In the genomic region with DNA sequence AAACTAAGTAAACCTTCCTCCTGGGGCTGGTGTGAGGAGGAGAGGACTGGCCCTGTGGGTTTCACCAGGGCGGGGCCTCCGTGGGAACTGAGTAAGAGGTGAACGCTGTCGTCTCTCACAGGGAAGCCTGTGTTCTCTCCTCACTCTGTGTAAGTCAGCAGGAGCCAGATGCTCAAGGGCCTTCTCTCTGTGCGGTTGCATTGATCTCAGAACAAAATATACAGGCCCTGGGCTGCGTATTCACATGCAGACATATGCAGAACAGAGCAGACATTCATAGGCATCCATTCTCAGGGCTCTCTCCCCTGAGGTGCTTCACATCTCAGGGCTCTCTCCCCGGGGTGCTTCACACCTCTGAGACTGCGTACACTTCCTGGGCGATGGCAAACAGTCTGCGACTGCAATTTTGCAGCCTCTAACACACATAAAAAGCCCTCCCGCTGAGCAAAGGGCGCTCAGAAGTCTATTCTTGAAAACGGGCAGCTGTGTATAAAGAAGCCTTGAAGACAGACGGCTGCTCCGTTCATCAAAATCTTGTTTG, we compare ENCODE assay signal across 8 mouse cellular contexts.
DNase-seq lines count a peak whose midpoint lies in the region; ATAC-seq lines count a peak whose summit lies in the region.

No protein-coding gene starts in this region.

- H3K4me1 ChIP-seq in kidney, embryonic 16.5 days (ENCODE audit: insufficient read depth, low read length) = peaks cover 5% of the 10 kb centered on the region; the same call in 1 of the 2 replicates
- no peaks in the 10 kb centered on the region for H3K4me1 ChIP-seq in intestine, embryonic 15.5 days (replicated peaks)
- peaks cover 11% of the 10 kb centered on the region; the same call in 1 of the 2 replicates for H3K4me1 ChIP-seq in stomach, embryonic 14.5 days (ENCODE audit: control insufficient read depth, insufficient read depth, low read length)

- WGBS in kidney, embryonic 16.5 days = 17% methylated on average over 15 of the region's 15 CpGs
- WGBS in intestine, embryonic 15.5 days = 14% methylated on average over 15 of the region's 15 CpGs
- WGBS in stomach, embryonic 14.5 days = 16% methylated on average over 15 of the region's 15 CpGs

- 0 out of 2 replicates have a peak overlapping the region, but pooled peaks have one; percentile 3 for H3K4me2 ChIP-seq in kidney, embryonic 16.5 days (replicated peaks; ENCODE audit: low read depth, low read length)
- H3K4me2 ChIP-seq in intestine, embryonic 15.5 days (replicated peaks) = 0 out of 2 replicates have a peak overlapping the region, but pooled peaks have one; percentile 2
- no peak overlapping the region for H3K4me2 ChIP-seq in stomach, embryonic 14.5 days (replicated peaks; ENCODE audit: low read depth, low read length)

- no peak overlapping the region for H3K4me3 ChIP-seq in kidney, embryonic 16.5 days (ENCODE audit: low read length)
- no peak overlapping the region for H3K4me3 ChIP-seq in intestine, embryonic 15.5 days (replicated peaks)
- H3K4me3 ChIP-seq in stomach, embryonic 14.5 days (ENCODE audit: low read depth, low read length) = no peak overlapping the region

- H3K27ac ChIP-seq in kidney, embryonic 16.5 days (ENCODE audit: low read length) = no peak overlapping the region
- no peak overlapping the region for H3K27ac ChIP-seq in intestine, embryonic 15.5 days
- H3K27ac ChIP-seq in stomach, embryonic 14.5 days (ENCODE audit: low read length) = no peak overlapping the region

- no peak for ATAC-seq in kidney, embryonic 16.5 days (ENCODE audit: low FRiP score, low TSS enrichment)
- peak; percentile 49; the same call in 1 of the 2 replicates for ATAC-seq in intestine, embryonic 15.5 days
- peak; percentile 67; the same call in 1 of the 2 replicates for ATAC-seq in stomach, embryonic 14.5 days (ENCODE audit: insufficient number of reproducible peaks, insufficient read depth, low FRiP score, low read depth)

- DNase-seq in kidney, postnatal 36 days = no peak
- DNase-seq in embryo, embryonic 9.5 days (ENCODE audit: extremely low spot score) = peak; percentile 6
- no peak for DNase-seq in adrenal gland, adult 2 months
- no peak for DNase-seq in cerebellum, adult 9-11 months
- DNase-seq in right cerebral cortex, adult 2 months (ENCODE audit: low spot score in 2 of 2) = no peak

- no peaks in the 10 kb centered on the region for H3K36me3 ChIP-seq in kidney, embryonic 16.5 days (ENCODE audit: insufficient read depth, low read length)
- no peaks in the 10 kb centered on the region for H3K36me3 ChIP-seq in intestine, embryonic 15.5 days
- no peaks in the 10 kb centered on the region for H3K36me3 ChIP-seq in stomach, embryonic 14.5 days (ENCODE audit: control insufficient read depth, insufficient read depth, low read length)

- H3K9ac ChIP-seq in kidney, embryonic 16.5 days (replicated peaks; ENCODE audit: low read length) = no peak overlapping the region
- H3K9ac ChIP-seq in intestine, embryonic 15.5 days = no peak overlapping the region
- no peak overlapping the region for H3K9ac ChIP-seq in stomach, embryonic 14.5 days (replicated peaks; ENCODE audit: low read depth, low read length)

- H3K27me3 ChIP-seq in kidney, embryonic 16.5 days (ENCODE audit: insufficient read depth, low read length) = no peaks in the 10 kb centered on the region
- H3K27me3 ChIP-seq in intestine, embryonic 15.5 days (replicated peaks) = no peaks in the 10 kb centered on the region
- H3K27me3 ChIP-seq in stomach, embryonic 14.5 days (ENCODE audit: control insufficient read depth, insufficient read depth, low read length) = no peaks in the 10 kb centered on the region

- 0 out of 2 replicates have a peak, but pooled peaks cover 3% of the 10 kb centered on the region for H3K9me3 ChIP-seq in kidney, embryonic 16.5 days (ENCODE audit: low read length)
- H3K9me3 ChIP-seq in intestine, embryonic 15.5 days = no peaks in the 10 kb centered on the region
- H3K9me3 ChIP-seq in stomach, embryonic 14.5 days (ENCODE audit: control insufficient read depth, low read depth, low read length) = no peaks in the 10 kb centered on the region; the same call in 1 of the 2 replicates
